Mouse (Mus musculus): Measurements from ENCODE around the gene Jag1. TPM values are rescaled to one million over a fixed set of nuclear protein-coding genes. Genes with fewer than 3 reads are reported as not detected.

The Jag1 gene
- total and polyA plus RNA-seq, 3 experiments = not detected

DNA sequence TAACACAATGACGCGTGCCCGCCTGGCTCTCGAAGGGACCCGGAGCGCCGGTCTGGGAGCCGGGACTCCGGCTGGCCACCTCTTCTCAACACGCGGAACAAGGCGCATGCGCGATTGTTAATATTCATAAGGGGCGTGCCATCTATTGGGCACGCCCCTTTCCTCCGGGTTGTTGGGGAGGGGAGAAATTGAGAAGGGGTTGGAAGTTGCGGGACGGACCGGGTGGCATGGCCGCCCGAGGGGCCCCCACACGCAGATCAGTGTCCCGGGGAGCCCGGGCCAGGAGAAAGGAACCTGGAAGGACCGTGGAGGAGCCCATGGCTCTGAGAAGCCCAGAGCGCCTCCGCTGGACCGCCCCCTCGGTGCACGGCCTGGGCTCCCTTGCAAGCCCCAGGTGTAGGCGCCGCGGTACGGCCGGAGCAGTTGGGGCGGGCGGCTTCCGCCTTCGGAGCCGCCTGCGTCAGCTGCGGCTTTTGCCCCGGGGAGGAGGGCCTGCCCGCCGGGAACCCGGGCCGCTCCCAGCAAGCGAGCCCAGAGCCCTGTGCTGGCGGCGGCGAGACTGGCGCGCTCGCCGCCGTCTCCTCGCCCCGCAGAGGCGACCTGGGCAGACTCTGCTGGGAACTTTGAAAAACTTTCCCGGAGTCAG is 354 bp upstream of the Jag1 start:
- Histone ChIP-seq H3K27me3 (replicated peaks) (no peaks in the 10 kb centered on the region), H3K79me2 (replicated peaks; ENCODE audit: control insufficient read depth, extremely low read depth, insufficient read depth, poor library complexity, severe bottlenecking) (no peaks in the 10 kb centered on the region), H3K9ac (ENCODE audit: insufficient read depth, low read depth) (no peak overlapping the region), H3K4me3 (replicated peaks in 1 of 3; ENCODE audit: low read depth in 2 of 3, low read length in 2 of 3, poor library complexity in 1 of 3) (no peak overlapping the region), H3K36me3 (replicated peaks in 1 of 2; ENCODE audit: control insufficient read depth in 1 of 2, insufficient read depth in 1 of 2, low read length in 1 of 2) (no peaks in the 10 kb centered on the region), H3K4me1 (ENCODE audit: control insufficient read depth in 1 of 2, insufficient read depth in 2 of 2) (no peaks in the 10 kb centered on the region), H3K9me3 (replicated peaks; ENCODE audit: low read length) (peaks cover 36% of the 10 kb centered on the region), H3K4me2 (ENCODE audit: insufficient read depth, low read depth, poor library complexity, severe bottlenecking) (no peak overlapping the region), H3K27ac (ENCODE audit: insufficient read depth, low read depth) (no peak overlapping the region)
- dilution Hi-C loops (cut with MboI; ENCODE audit: extremely low pct_ligation_motif_present, extremely low pct_unique_long_range_greater_than_20kb, low sequenced_read_pairs) (no loop called here), in situ Hi-C loops (cut with MboI; ENCODE audit: low pct_ligation_motif_present, low pct_unique_long_range_greater_than_20kb, low sequenced_read_pairs) (no loop called here)
- TF ChIP-seq MYC (IDR thresholded peaks at IDR 0.05; ENCODE audit: low read depth, low read length) = no peak
- TF ChIP-seq JUN (IDR thresholded peaks at IDR 0.05; ENCODE audit: insufficient read depth, low read depth, low read length) = no peak
- no peak for DNase-seq (ENCODE audit: extremely low read depth)

- no peak overlapping the region for H3K4me3 ChIP-seq (replicated peaks in 1 of 3; ENCODE audit: low read depth in 2 of 3, low read length in 2 of 3, poor library complexity in 1 of 3)
- in situ Hi-C loops (cut with MboI; ENCODE audit: low pct_ligation_motif_present, low pct_unique_long_range_greater_than_20kb, low sequenced_read_pairs) (no loop called here), dilution Hi-C loops (cut with MboI; ENCODE audit: extremely low pct_ligation_motif_present, extremely low pct_unique_long_range_greater_than_20kb, low sequenced_read_pairs) (no loop called here)
- H3K79me2 ChIP-seq (replicated peaks; ENCODE audit: control insufficient read depth, extremely low read depth, insufficient read depth, poor library complexity, severe bottlenecking) = no peaks in the 10 kb centered on the region
- H3K27ac ChIP-seq (ENCODE audit: insufficient read depth, low read depth) = no peak overlapping the region
- H3K9ac ChIP-seq (ENCODE audit: insufficient read depth, low read depth) = no peak overlapping the region
- H3K27me3 ChIP-seq (replicated peaks) = no peaks in the 10 kb centered on the region
- peaks cover 36% of the 10 kb centered on the region for H3K9me3 ChIP-seq (replicated peaks; ENCODE audit: low read length)
- H3K4me2 ChIP-seq (ENCODE audit: insufficient read depth, low read depth, poor library complexity, severe bottlenecking) = no peak overlapping the region
- DNase-seq (ENCODE audit: extremely low read depth) = no peak
- no peaks in the 10 kb centered on the region for H3K36me3 ChIP-seq (replicated peaks in 1 of 2; ENCODE audit: control insufficient read depth in 1 of 2, insufficient read depth in 1 of 2, low read length in 1 of 2)
- TF ChIP-seq UBTF (IDR thresholded peaks at IDR 0.05; ENCODE audit: low read depth, low read length) = no peak
- no peak for TF ChIP-seq BHLHE40 (IDR thresholded peaks at IDR 0.05; ENCODE audit: low read depth, low read length)
- H3K4me1 ChIP-seq (ENCODE audit: control insufficient read depth in 1 of 2, insufficient read depth in 2 of 2) = no peaks in the 10 kb centered on the region
Measured at GRCm38 (mm10) chr2:137115241-137116024, 1.0 kb downstream of the Jag1 start.

DNA sequence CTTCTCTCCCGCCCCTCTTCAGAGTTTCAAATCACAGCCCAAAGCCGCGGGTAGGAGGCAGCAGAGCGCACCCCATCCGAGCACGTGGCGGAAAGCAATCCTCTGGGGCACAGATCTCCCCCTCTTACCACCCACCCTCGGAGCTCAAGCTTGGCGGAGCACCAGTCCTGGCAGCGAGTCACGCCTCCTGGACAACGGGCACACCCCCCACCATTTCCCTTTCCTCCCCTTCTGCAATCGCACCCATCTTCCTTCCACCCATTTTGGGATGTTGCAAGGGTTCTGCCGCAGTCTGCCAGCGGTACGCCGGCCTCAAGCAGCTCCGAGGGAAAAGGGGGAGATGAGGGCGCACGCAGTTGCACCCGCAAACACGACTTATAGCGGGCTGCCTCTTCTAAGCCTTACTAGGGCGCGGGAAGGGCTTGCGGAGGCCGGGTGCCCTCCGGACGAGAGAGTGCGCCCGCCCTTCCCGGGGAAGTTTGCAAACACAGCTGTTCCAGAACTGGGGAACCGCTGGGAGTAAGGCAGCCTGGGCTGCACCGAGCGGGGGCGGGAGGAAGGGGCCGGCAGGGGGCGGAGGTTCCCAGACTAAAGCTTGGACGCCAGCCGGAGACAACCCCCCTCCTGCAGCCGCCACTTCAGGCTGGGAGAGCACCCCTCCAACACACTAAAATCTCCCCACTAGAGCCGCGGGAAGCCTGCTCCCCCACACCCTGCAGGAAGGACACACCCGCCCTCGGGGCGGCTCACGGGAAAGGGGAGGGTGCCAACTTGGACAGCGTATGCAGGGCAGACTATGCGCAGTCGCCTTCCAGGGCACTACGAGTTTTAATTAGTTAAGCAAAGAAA is 2.0 kb downstream of the Jag1 start:
- no peaks in the 10 kb centered on the region for H3K79me2 ChIP-seq (replicated peaks; ENCODE audit: control insufficient read depth, extremely low read depth, insufficient read depth, poor library complexity, severe bottlenecking)
- H3K27ac ChIP-seq (ENCODE audit: insufficient read depth, low read depth) = no peak overlapping the region
- no peak for DNase-seq (ENCODE audit: extremely low read depth)
- no peak overlapping the region for H3K4me3 ChIP-seq (replicated peaks in 1 of 3; ENCODE audit: low read depth in 2 of 3, low read length in 2 of 3, poor library complexity in 1 of 3)
- no peak overlapping the region for H3K9ac ChIP-seq (ENCODE audit: insufficient read depth, low read depth)
- H3K4me2 ChIP-seq (ENCODE audit: insufficient read depth, low read depth, poor library complexity, severe bottlenecking) = no peak overlapping the region
- peaks cover 36% of the 10 kb centered on the region for H3K9me3 ChIP-seq (replicated peaks; ENCODE audit: low read length)
- no peaks in the 10 kb centered on the region for H3K27me3 ChIP-seq (replicated peaks)
- in situ Hi-C loops (cut with MboI; ENCODE audit: low pct_ligation_motif_present, low pct_unique_long_range_greater_than_20kb, low sequenced_read_pairs) = no loop called here
- no peaks in the 10 kb centered on the region for H3K4me1 ChIP-seq (ENCODE audit: control insufficient read depth in 1 of 2, insufficient read depth in 2 of 2)
- dilution Hi-C loops (cut with MboI; ENCODE audit: extremely low pct_ligation_motif_present, extremely low pct_unique_long_range_greater_than_20kb, low sequenced_read_pairs) = no loop called here
- no peaks in the 10 kb centered on the region for H3K36me3 ChIP-seq (replicated peaks in 1 of 2; ENCODE audit: control insufficient read depth in 1 of 2, insufficient read depth in 1 of 2, low read length in 1 of 2)
- TF ChIP-seq ZMIZ1 (IDR thresholded peaks at IDR 0.05; ENCODE audit: low read depth, low read length) (no peak), EP300 (IDR thresholded peaks at IDR 0.05; ENCODE audit: low read length) (no peak), TCF12 (IDR thresholded peaks at IDR 0.05; ENCODE audit: low read depth, low read length) (no peak)

Measured in CH12.LX (cell line).